Mouse (Mus musculus) naive thymus-derived CD4-positive, alpha-beta T cell, adult 2 months (primary cell): Measurements from ENCODE around the gene Tex45.

ENCODE experiments used
- DNase-seq: peaks from one replicate; pipeline ENCODE4 v3.0.0-alpha.2; 2011; ENCODE audit warnings: low read depth

Tex45 gene

DNA sequence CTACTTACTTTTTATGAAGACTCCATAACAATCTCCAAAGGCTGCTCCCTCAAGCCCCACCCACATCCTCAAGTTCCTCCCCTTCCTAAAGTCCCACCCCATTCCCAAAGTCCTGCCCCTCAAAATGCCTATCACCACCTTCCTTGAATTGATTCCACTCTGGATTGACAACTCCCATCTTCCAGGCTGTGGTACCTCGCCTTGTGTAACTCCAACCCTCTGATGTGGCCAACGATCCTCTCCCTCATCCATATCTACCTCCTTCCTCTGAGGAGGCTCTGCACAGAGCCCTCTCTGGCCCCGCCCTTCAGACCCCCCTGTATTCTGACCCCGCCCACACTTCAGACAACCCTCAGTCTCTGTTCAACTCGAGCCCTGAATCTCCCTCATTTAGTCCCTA, 14.5 kb downstream of the Tex45 start:
- no peak for DNase-seq

DNA sequence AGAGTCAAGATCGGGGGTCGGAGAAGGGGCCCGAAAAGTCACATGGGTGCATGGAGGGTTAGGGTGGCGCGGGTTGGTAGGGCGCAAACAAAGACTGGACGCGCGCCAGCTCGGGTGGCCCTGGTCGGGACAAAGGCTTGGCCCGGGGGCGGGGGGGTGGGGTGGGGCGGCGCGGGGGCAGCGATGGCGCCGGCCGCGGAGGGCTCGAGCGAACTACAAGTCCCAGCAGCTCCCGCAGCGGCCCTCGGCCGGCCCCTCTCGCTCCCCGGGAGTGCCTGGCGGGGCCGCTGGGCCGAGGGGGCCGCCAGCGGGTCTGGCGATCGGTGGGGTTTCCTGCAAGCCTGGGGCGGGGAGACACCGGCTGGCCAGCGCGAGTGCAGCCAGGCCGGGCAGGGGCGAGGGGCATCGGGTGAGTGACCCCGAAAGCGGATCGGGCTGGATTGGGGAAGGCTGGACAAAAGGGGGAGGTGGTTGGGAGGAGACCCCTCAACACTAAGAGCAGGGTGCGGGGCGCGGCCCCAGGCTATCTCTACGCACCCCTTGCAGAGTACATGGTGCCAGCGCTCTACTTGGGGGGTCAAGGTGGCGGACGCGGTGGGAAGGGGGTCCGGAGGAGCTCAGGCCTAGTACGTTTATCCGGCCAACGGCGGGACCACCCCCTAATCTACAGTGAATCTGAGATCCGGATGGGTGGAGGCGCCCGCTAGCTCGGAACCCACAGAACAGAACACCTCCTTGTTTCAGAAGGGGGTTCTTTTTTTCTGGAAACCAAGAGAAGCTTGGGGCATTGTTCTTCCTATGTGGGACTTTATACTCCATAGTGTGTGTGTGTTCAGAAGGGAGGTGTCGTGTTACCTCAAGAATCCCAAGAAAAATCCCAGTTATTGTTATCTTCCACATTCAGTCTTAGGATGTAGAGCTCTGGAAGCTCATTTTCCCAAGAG, 22.5 kb downstream of the Tex45 start, which contains the start of gene Zfp358:
Gene Zfp358, plus strand, starts transcription at position 238 of the 944 bp plus-strand sequence.
- DNase-seq: peak; percentile 55

DNA sequence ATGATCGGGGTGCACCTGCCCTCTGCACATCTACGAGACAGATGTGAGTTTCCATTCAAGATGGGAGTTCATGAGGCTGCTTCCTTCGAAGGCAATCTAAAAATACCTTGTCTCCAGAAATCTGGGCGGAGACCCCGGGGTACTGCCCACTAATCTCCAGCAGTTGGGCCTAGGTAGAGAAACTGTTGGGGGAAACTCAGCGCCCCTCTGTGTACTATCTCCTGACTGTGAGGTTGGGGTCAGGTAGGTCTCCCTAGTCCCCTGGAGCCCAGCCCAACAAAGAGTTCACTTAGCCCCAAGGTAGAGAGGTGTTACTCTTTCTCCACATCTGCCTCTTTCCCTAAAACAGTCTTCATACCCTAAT, 23.2 kb downstream of the Tex45 start:
- DNase-seq: no peak

DNA sequence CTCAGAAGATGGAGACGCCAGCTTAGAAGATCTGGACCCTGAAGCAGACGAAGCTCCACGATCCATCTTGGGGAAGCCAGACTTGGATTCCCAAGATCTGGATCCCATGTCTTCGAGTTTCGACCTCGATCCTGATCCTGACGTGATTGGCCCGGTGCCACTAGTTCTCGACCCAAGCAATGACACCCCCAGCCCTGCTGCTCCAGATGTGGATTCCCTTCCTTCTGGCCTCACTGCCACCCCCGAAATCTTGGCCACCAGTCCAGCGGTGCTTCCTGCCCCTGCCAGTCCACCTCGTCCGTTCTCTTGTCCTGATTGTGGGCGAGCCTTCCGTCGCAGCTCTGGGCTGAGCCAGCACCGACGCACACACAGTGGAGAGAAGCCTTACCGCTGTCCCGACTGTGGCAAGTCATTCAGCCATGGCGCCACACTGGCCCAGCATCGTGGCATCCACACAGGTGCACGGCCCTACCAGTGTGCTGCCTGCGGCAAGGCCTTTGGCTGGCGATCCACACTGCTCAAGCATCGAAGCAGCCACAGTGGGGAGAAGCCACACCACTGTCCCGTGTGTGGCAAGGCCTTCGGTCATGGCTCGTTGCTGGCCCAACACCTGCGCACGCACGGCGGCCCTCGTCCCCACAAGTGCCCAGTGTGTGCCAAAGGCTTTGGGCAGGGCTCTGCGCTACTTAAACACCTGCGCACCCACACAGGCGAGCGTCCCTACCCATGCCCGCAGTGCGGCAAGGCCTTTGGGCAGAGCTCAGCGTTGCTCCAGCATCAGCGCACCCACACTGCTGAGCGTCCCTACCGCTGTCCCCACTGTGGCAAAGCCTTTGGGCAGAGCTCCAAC, 25.1 kb downstream of the Tex45 start:
- no peak for DNase-seq

DNA sequence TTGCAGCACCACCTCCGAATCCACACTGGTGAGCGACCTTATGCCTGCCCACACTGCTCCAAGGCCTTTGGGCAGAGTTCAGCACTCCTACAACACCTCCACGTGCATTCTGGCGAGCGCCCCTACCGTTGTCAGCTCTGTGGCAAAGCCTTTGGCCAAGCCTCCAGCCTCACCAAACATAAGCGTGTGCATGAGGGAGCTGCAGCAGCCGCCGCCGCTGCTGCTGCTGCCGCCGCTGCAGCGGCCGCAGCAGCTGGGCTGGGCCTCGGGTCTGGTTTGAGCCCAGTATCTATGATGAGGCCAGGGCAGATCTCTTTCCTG, 25.7 kb downstream of the Tex45 start:
- no peak for DNase-seq

DNA sequence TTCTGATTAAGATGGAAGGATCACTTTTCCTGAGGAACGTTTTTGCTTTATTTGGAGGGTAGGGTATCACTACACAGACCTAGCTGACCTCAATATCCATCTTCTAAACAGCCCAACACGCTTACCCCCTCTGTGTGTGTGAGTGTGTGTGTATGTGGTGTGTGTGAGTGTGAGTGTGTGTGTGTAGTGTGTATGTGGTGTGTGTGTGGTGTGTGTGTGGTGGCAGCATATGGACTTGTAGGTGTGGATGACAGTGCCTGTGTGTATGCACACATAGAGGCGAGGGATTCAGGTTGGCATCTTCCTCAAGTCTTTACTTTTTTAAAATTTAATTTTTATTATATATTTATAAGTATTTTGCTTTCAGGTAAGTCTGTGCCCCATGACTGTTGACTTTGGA, 27.9 kb downstream of the Tex45 start:
- no peak for DNase-seq

DNA sequence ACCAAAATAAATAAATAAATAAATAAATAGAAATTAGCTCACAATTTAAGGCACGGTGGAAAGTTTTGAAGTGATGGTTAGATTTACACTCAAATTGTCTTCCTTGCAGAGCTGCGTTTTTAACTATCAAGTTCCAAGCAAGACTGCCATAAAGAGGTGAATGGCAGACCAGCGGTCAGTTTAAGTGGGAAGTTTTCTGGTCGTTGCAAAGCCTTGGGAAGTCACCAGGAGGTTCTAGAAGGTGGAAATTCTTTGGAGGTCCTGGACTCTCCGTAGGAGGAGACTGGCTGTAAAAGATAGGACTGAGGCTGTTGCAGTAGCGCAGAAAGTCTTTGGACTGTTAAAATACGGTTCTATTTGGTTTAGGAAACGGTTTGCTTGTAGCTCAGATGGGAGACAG, 29.1 kb downstream of the Tex45 start:
- DNase-seq: no peak

DNA sequence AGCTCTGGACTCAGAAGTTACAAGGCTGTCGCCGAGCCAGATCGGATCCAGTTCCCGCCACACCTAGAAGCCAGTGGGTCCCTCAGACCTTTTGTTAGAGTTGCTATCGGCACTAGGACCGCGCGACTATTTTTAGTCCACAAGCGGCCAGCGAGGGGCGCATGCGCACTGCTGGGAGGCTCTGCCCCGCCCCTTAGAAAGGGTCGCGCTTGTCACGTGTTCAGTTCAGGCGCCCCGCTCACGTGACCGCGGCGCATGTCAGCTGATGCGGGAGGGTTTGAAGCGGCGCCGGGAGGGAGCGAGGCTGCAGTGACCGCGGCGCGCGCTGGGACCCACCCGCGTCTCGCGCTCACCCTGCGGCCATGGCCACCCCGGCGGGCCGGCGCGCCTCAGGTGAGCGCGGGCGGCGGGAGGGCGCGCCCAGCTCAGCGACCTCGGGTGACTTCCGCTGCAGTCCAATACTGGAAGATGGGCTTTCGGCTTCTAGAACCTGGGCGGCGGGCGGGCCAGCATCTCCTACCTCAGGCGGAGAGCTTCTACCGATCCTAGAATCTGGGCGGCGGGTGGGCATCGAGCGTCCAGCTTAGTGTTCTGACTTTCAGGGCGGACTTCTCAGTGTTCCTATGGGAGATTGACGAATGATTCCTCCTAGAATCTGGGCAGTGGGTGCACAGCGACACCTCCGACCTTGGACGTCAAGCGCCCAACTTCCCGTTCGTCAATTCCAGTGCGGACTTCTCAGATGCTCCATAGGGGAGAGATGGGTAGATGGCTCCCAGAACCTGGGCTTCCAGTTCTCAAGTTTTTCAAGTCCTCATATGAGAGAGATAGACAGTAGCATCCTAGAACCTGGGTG, 29.8 kb downstream of the Tex45 start, which contains the start of gene Mcoln1:
Gene Mcoln1, plus strand, starts transcription at position 223 of the 856 bp plus-strand sequence.
- peak; percentile 98 for DNase-seq

DNA sequence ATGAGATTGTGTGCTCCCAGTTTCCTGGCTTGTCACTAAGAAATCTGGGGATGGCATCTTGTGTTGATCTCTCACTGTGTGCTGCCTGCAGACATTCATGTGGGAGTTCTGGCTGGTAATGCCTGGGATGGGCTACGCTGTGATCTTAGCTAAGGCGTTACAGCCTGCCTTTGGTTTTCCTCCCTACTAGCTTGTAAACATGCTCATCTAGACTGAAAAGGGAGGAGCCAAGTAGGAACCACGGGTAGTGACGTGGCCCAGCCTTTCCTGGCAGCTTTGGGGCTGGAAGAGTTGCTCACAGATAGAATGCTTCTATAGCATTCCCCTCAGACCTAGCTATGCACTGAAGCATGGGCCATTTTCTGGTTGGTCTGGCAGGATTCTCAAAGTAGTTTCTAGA, 31.6 kb downstream of the Tex45 start:
- no peak for DNase-seq

DNA sequence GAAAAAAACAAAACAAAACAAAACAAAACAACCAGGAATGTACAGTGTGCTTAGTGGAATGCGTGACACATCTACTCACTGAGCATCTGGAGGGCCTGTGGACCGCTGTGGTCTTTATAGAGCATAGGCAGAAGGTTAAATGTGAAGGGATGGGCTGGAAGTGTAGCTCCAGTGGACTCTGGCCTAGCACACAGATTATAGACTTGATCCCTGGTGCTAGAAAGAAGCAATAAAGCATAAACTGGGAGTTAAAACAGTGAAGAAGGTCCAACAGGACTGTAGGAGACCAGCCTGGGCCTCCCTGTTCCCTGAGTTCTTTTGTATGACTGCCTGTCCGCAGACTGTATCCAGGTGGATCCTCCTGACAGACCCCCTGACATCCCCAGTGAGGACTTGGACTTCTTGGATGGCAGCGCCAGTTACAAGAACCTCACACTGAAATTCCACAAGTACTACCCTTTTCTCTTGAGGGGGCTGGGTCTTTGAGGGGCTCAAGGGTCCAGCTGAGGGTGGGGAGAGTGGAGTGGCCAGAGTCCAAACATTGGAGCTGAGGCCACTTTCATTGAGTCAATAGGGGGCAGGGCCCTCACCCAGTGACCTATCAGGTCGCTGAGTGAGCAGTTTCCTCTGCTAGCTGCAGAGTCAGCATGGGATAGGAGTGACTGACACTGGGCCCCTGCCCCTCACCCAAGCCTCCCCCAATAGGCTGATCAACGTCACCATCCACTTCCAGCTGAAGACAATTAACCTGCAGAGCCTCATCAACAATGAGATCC, 37.5 kb downstream of the Tex45 start:
- DNase-seq: no peak

DNA sequence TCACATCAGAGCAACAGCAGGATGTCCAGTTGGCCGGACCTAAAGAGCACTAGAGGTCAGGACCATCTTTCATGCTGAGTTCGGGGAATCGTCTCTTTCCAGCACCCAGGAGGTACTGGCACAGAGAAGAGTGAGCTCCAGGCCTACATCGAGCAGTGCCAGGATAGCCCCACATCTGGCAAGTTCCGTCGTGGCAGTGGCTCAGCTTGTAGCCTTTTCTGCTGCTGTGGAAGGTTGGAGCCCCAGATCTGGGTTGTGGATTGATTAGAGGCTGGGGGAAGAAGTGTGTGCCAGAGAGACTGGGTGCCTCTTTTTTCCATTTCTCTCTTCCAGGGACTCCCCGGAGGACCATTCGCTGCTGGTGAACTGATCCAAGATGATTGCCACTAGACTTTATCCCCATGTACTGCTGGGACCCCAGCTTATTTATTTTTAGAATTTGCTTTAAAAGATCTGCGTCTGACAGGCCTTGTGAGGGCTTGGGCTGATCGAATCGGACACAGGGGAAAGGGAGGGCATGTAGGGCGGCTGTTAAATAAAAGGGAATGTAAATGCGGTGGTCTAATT, 44.1 kb downstream of the Tex45 start:
- no peak for DNase-seq

DNA sequence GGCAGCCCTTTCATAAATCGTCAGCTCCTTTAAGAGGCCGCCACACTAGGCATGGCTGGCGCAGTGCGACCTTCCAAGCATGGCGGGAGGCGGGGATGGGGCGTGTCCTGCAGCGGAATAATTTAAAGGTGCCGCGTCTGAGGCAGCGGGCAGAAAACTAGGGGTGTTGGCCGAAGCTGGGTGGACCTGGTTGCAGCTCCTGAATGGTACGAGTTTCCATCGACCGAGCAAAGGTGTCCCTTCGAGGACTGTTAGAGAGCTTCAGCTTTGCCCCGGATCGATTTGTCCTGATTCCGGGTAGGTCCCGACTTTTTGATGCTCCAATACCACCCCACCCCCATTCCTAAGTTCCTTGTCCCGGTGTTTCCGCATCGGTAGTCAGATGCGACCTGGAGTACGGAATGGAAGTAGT, 44.6 kb downstream of the Tex45 start, which contains the start of gene Pnpla6:
Gene Pnpla6, plus strand, starts transcription at position 125 of the 412 bp plus-strand sequence.
- peak; percentile 80 for DNase-seq

DNA sequence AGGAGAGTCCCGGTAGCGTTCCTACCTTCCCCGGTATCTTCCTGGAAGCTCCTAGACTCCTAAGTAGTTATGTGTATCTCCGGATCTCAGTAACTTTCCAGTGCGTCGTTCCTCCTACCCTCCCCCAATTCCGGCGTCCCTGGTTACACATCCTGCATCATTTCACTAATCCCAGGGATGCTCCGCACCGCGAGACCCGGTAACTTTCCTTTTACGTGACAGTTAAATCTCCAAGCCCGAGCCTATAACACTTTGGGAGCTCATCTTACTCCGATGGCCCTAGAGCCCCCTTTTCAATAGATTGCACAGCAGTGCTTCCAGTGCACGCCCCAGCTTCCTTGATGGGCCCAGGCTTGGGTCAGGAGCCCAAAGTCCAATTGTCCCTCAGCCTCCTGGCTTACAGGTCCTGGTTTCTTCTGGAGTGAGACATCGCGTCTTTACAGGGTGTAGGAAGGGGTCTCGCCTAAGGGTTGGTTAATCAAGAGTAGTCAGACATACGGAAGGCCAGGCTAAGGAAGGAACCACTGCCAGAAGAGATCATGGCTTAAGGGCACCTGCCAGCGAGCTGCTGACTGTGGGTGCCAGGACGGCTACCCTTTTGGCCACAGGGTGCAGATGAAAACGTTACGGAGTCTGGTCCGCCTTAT, 45.2 kb downstream of the Tex45 start:
- peak; percentile 51 for DNase-seq

DNA sequence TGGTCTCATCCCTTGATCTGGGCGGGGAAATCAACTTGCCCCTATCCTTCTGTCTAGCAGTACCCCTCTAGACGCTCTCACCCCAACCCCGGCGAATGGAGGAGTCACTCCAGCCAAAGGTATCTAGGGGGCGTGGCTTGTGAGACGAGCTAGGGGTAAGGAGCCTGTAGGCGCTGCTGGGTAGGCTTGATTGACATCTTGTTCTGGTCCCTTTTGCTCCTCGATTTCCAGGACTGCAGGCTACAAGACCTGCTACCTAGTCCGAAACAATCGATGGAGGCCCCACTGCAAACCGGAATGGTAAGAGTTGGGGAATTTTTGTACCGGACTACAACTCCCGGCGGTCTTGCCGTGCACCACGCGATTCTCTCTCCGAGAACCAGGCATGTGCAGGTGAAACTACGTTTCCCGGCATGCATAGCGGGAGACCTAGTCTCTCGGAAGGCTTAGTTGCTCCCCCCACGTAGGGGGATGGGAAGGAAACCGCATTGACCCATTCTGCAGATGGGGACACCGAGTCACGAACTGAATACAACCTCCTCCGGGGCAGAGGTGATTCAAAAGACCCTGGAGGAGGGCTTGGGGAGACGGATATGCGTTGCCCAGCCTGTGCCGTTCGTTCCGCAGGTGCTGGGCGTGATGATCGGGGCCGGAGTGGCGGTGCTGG, 45.9 kb downstream of the Tex45 start:
- DNase-seq: peak; percentile 92

DNA sequence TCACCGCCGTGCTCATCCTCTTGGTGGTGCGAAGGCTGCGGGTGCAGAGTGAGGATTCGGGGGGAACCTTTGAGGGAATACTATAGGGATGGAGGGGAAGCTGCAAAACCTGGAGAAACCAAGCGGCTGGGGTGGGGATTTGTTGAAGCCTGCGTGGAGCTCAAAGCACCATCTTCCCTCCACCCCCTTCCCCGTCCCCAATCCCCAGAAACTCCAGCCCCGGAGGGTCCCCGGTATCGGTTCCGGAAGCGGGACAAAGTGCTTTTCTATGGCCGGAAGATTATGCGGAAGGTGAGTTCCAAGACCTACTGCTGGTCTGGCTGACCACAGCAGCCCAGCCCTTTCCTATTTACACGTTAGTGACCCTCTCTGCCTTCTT, 46.4 kb downstream of the Tex45 start:
- no peak for DNase-seq

DNA sequence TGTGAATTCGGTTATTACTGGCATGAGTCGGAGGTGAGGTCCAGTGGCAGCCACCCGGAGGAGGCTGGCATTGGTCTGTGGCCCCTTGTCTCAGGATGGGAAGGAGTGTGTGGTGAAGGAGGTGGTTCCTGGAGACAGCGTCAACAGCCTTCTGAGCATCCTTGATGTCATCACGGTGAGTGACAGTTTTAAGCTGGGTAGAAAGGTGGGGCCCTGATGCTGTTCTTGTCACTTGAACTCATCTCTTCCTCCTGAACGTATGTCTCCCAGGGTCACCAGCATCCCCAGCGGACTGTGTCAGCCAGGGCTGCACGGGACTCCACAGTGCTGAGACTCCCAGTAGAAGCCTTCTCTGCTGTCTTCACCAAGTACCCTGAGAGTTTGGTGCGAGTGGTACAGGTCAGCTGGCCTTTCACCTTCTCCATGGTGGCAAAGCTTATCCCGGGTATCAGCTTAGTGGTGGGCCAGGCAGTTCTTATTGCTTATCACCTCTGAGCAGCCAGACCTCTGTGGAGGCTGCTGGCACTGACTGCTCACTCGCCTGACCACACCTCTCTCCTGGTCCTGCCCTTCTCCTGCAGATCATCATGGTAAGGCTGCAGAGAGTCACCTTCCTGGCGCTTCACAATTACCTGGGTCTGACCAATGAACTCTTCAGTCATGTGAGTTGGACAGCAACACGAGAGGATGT, 51.5 kb downstream of the Tex45 start:
- no peak for DNase-seq

DNA sequence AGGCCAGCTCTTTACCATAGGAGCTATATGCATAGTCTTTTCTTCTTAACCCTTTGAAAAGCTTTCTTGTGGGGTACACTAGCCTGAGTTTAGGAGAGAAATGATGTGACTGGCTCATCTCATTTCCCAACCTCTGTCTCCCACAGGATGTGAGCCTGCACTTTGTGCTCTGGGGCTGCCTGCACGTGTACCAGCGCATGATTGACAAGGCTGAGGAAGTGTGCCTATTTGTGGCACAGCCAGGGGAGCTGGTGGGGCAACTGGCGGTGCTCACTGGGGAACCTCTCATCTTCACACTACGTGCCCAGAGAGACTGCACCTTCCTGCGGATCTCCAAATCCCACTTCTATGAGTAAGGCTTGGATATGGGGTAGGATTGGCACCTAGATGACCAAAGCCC, 60.2 kb downstream of the Tex45 start:
- no peak for DNase-seq

DNA sequence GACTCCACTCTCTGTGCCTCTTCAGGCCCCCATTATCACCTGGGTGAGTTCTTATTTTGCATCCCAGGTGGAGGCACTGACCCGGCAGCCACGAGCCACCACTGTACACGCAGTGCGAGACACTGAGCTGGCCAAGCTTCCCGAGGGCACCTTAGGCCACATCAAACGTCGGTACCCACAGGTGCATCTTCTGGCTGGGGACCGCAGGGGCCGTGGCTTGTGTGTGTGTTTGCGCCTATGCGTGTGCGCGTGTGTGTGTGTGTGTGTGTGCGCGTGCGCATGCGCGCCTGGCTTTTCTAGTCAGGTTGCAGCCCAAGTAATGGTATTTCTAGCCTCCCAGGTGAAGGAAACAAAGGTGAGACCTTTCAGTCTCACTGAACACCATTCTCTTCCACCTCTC, 61.3 kb downstream of the Tex45 start:
- DNase-seq: no peak
